Mouse (Mus musculus): ENCODE measurements around the gene Arhgef38. TPM values are rescaled to one million over a fixed set of nuclear protein-coding genes. Genes with fewer than 3 reads are reported as not detected.

Arhgef38 gene
- not detected in 2 replicates for polyA plus RNA-seq (2016; fragmentation: Nextera tagmentation; extraction: Ambion mirVana)

DNA sequence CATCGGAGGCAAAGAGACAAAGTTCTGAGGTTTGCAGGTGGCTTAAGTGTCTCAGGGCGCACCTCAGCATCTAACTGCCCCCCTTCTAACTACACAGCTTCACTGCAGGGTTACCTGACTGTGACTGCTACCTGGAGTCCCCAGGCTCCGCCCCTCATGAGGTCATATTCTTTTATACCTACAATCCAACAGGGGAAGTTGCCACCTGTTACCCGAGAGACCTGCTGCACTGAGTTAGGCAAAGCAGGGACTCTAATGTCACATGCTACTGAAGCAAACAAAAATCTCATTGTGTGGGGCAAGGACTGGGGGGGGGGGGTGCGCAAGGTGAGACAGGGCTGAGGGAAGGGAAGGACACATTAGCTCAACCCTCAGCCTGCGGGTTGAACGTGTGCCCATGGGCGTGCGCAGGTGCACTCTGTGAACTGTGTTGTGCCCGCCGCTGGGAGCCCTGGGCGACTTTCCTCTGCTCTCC, at the start of gene Arhgef38:
Gene Arhgef38 (minus strand): TSS at position 129 of the 475 bp plus-strand sequence.
- Histone ChIP-seq H3K36me3 (no peaks in the 10 kb centered on the region), H3K9ac (replicated peaks) (no peak within 1 kb of the TSS), H3K4me1 (replicated peaks) (peaks cover 13% of the 10 kb centered on the region), H3K4me2 (no peak within 1 kb of the TSS), H3K27ac (no peak within 1 kb of the TSS), H3K9me3 (no peaks in the 10 kb centered on the region), H3K4me3 (replicated peaks) (no peak within 1 kb of the TSS), H3K27me3 (no peaks in the 10 kb centered on the region)
- ATAC-seq (ENCODE audit: insufficient number of reproducible peaks, insufficient read depth, low FRiP score, low TSS enrichment, low read depth): 0 out of 2 replicates have a peak, but pooled peaks have one; percentile 26
- WGBS: 50% methylated on average over 12 of the region's 12 CpGs

DNA sequence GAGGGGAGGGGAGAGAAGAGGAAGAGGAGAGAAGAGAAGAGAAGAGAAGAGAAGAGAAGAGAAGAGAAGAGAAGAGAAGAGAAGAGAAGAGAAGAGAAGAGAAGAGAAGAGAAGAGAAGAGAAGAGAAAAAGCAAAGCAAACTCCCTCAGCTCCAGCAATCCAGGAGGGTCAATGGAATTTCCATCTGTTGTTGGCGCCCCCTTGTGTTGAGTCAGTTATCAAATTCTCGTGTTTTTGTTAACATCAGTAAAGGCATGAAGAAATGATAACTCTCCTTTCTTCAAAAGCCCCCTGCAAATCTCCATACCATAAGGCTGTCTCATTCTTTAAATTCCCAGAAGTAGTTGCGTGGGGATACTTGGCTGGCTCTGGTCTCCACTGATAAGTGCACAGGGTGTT, 37.1 kb upstream of the Arhgef38 start:
- 13% methylated on average over 3 of the region's 3 CpGs for WGBS
- ATAC-seq (ENCODE audit: insufficient number of reproducible peaks, insufficient read depth, low FRiP score, low TSS enrichment, low read depth): no peak
- Histone ChIP-seq H3K9me3 (peaks cover 4% of the 10 kb centered on the region; the same call in 1 of the 2 replicates), H3K4me3 (replicated peaks) (no peak overlapping the region), H3K4me1 (replicated peaks) (no peaks in the 10 kb centered on the region), H3K27me3 (no peaks in the 10 kb centered on the region), H3K4me2 (no peak overlapping the region), H3K27ac (no peak overlapping the region), H3K9ac (replicated peaks) (no peak overlapping the region), H3K36me3 (no peaks in the 10 kb centered on the region)

DNA sequence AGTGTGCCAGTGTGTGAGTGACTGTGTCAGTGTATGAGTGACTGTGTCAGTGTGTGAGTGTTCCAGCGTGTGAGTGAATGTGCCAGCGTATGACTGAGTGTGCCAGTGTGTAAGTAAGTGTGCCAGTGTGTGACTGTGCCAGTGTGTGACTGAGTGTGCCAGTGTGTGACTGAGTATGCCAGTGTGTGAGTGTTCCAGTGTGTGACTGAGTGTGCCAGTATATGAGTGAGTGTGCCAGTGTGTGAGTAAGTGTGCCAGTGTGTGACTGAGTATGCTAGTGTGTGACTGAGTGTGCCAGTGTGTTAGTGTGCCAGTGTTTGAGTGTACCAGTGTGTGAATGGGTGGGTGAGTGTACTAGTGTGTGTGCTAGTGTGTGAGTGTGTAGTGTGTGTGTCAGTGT, 24.1 kb upstream of the Arhgef38 start:
- Histone ChIP-seq H3K27me3 (no peaks in the 10 kb centered on the region), H3K4me2 (no peak overlapping the region), H3K4me1 (replicated peaks) (no peaks in the 10 kb centered on the region), H3K27ac (no peak overlapping the region), H3K36me3 (no peaks in the 10 kb centered on the region), H3K9me3 (no peaks in the 10 kb centered on the region), H3K9ac (replicated peaks) (no peak overlapping the region), H3K4me3 (replicated peaks) (no peak overlapping the region)
- no peak for ATAC-seq (ENCODE audit: insufficient number of reproducible peaks, insufficient read depth, low FRiP score, low TSS enrichment, low read depth)
- WGBS: 100% methylated on average over 2 of the region's 2 CpGs

DNA sequence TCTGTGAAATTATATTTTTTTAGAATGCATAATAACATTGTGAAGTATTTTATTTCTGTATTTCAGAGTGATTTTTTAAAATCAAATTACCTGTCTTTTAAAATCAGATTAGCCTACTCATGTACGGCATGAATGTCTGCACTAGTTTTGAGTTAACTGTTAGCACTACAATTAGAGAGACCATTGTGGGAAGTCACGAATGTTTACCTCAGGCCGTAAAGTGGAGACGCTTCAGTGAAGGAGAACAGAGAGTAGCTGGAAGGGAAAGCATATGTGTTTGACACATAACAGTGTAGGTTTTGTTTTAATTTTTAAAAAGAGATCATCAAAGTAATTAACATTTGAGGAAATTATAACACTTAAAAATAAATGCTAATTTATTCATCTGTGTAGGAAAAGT, 21.1 kb upstream of the Arhgef38 start:
- H3K27me3 ChIP-seq: no peaks in the 10 kb centered on the region
- H3K4me3 ChIP-seq (replicated peaks): no peak overlapping the region
- H3K9me3 ChIP-seq: no peaks in the 10 kb centered on the region
- H3K9ac ChIP-seq (replicated peaks): no peak overlapping the region
- H3K4me2 ChIP-seq: no peak overlapping the region
- no peaks in the 10 kb centered on the region for H3K36me3 ChIP-seq
- WGBS: 60% methylated on average over 4 of the region's 4 CpGs
- ATAC-seq (ENCODE audit: insufficient number of reproducible peaks, insufficient read depth, low FRiP score, low TSS enrichment, low read depth): no peak
- H3K27ac ChIP-seq: no peak overlapping the region
- no peaks in the 10 kb centered on the region for H3K4me1 ChIP-seq (replicated peaks)

DNA sequence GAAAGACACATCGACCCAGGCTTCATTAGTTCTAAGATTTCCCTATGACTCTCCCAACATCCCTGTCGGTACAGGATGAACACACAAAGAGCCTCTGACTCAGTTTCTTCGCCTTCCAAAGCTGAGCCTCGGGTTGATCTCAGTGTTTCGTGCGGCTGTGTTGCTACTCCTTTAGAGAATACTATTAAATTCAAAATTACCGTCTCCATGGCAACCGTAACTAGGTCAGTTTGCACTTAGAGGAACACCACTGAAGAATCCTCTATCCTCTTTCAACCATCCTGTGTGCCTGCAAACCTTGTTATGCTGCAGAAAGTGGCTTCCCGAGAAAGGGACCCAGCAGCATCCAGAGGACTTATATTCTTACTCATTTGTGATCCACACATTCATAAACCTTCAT, 9.3 kb upstream of the Arhgef38 start:
- no peak for ATAC-seq (ENCODE audit: insufficient number of reproducible peaks, insufficient read depth, low FRiP score, low TSS enrichment, low read depth)
- no peak overlapping the region for H3K9ac ChIP-seq (replicated peaks)
- H3K4me2 ChIP-seq: no peak overlapping the region
- 79% methylated on average over 9 of the region's 9 CpGs for WGBS
- no peaks in the 10 kb centered on the region for H3K4me1 ChIP-seq (replicated peaks)
- no peaks in the 10 kb centered on the region for H3K9me3 ChIP-seq
- no peaks in the 10 kb centered on the region for H3K36me3 ChIP-seq
- H3K27ac ChIP-seq: no peak overlapping the region
- H3K27me3 ChIP-seq: no peaks in the 10 kb centered on the region
- no peak overlapping the region for H3K4me3 ChIP-seq (replicated peaks)

DNA sequence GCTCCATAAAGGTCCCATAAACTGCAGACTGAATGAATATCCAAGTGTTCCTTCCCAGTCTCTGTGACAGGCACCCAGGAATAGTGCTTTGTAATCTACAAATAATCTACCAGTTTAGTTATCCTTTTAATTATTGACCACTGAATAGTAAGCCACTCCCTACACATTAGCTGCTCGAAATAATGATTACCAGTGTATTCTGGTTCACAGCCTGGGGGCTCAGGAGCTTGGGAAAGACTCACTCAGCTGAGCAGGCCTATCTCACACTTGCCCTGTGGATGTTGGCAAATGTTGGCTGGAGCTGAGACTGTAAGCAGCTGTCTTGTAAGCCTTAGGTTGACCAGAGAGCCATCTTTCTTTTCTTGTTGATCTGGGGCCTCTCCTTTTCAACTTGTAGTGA, 7.2 kb upstream of the Arhgef38 start:
- WGBS: 74% methylated on average over 1 of the region's 1 CpGs
- H3K4me3 ChIP-seq (replicated peaks): no peak overlapping the region
- H3K9ac ChIP-seq (replicated peaks): no peak overlapping the region
- ATAC-seq (ENCODE audit: insufficient number of reproducible peaks, insufficient read depth, low FRiP score, low TSS enrichment, low read depth): no peak
- H3K27me3 ChIP-seq: no peaks in the 10 kb centered on the region
- H3K4me1 ChIP-seq (replicated peaks): no peaks in the 10 kb centered on the region
- no peak overlapping the region for H3K4me2 ChIP-seq
- H3K9me3 ChIP-seq: no peaks in the 10 kb centered on the region
- H3K27ac ChIP-seq: no peak overlapping the region
- H3K36me3 ChIP-seq: no peaks in the 10 kb centered on the region

DNA sequence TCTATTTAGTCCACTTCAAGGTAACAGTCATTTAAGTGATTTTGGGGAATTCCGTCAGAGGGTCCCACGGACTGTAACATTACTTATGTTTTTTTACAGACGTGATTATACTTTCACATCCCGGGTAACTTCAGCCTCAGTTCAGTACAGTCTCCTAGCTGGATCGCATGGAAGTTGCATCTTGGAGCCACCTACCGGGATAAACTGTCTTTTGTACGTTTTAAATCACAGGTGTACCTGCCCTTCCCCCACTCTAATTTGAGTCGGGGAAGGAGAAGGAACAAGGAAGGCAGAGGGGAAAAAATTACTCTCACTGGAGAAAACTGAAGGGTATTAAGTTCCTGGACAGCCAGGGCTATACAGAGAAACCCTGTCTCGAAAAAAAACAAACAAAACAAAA, 756 bp downstream of the Arhgef38 start:
- peaks cover 13% of the 10 kb centered on the region for H3K4me1 ChIP-seq (replicated peaks)
- no peak overlapping the region for H3K4me3 ChIP-seq (replicated peaks)
- no peak for ATAC-seq (ENCODE audit: insufficient number of reproducible peaks, insufficient read depth, low FRiP score, low TSS enrichment, low read depth)
- no peak overlapping the region for H3K27ac ChIP-seq
- no peak overlapping the region for H3K9ac ChIP-seq (replicated peaks)
- no peaks in the 10 kb centered on the region for H3K27me3 ChIP-seq
- no peaks in the 10 kb centered on the region for H3K9me3 ChIP-seq
- WGBS: 57% methylated on average over 9 of the region's 9 CpGs
- H3K4me2 ChIP-seq: no peak overlapping the region
- no peaks in the 10 kb centered on the region for H3K36me3 ChIP-seq

DNA sequence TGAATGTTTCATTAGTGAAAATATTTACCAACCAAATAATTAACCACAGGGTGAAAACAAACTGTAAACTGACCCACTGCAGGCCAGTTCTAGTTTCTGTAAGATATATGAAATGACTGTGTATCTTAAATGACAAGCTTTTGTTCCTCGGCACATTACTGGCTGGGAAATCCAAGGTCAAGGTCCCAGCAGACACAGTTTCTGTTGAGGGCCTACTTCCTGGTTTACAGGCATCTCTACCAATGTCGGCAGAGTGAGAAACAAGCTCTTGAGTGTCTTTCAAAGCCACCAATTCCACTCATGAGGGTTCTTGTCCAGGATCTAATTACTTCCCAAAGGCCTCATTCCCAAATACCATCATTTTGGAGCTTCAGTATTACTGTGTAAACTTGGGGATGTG, 4.3 kb downstream of the Arhgef38 start:
- Histone ChIP-seq H3K36me3 (no peaks in the 10 kb centered on the region), H3K27me3 (no peaks in the 10 kb centered on the region), H3K4me3 (replicated peaks) (no peak overlapping the region), H3K4me1 (replicated peaks) (peaks cover 9% of the 10 kb centered on the region), H3K27ac (no peak overlapping the region), H3K9me3 (no peaks in the 10 kb centered on the region), H3K4me2 (no peak overlapping the region), H3K9ac (replicated peaks) (no peak overlapping the region)
- 72% methylated on average over 2 of the region's 2 CpGs for WGBS
- ATAC-seq (ENCODE audit: insufficient number of reproducible peaks, insufficient read depth, low FRiP score, low TSS enrichment, low read depth): no peak

DNA sequence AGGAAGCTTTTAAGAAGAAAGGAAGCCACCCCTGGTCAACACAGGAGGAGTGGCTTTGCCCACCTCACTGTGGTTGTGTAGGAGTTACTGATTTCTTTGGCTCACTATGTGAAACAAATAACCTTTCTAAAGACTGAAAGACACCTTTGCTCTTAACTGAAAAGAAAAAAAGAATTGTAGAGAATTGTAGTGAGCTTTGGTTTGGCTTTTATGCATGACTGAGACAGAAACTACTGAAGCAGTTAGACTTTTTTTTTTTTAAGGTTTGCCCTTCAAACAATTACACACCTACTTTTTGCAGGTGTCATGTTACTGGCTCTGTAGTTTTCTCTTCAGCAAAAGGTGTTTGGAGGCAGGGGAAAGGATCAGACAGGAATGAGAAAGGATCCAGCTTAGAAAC, 5.2 kb downstream of the Arhgef38 start:
- Histone ChIP-seq H3K4me1 (replicated peaks) (peaks cover under 1% of the 10 kb centered on the region; the same call in 1 of the 2 replicates), H3K9me3 (no peaks in the 10 kb centered on the region), H3K27me3 (peaks cover 1% of the 10 kb centered on the region; the same call in 1 of the 2 replicates), H3K4me2 (no peak overlapping the region), H3K4me3 (replicated peaks) (no peak overlapping the region), H3K9ac (replicated peaks) (no peak overlapping the region), H3K27ac (no peak overlapping the region), H3K36me3 (no peaks in the 10 kb centered on the region)
- ATAC-seq (ENCODE audit: insufficient number of reproducible peaks, insufficient read depth, low FRiP score, low TSS enrichment, low read depth): no peak

DNA sequence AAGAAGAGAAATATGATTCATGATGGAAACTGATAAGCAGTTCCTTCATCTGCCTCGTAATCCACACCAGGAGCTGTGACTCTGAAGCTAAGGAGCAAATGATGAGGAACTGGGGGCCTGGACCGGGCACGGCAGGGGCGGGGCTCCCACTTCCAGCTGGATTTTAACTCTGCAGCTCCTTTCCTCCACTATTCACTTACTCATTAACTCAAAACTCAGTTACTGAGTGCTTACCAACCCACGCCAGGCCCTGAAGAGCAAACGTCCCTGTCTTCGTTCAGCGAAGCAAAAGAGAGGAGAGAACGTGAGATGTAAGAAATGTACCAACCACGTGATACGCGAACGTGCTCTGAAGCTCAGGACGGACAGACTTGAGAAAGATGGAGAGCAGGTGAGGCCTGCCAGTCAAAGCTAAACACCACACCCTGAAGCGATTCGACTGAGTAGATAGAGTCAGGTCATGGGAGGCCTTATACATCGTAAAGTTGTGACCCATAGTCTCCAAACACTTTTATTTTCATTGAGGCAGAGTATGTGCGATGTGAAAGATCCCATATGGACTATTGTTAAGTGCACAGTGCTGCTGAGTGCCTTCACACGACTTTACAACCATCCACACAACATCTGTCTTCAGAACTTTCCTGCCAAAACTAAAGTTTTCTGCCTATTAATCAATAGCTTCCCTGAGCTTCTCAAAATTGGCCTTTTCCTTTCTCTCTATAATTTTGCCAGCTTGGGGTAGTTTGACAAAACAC, 7.3 kb downstream of the Arhgef38 start:
- H3K4me2 ChIP-seq: no peak overlapping the region
- peaks cover 3% of the 10 kb centered on the region; the same call in 1 of the 2 replicates for H3K27me3 ChIP-seq
- WGBS: 78% methylated on average over 19 of the region's 19 CpGs

DNA sequence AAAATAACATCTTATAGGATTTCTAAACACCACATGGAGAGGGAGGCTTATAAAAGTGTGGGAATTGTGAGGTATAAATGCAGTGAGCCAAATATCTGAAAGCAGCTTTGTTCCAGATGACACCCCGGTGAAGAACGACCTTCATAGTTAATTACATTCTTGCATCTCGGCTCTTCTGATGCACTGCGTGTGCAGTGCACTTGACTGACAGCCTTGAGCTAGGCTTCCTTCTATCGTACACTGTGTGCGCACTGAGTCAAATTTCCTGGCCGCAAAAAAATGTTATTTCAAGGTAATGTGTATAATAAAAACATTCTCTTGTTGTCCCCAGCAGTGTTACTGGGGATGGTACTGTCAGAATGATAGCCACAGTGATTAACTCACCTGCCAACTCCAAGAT, 16.2 kb downstream of the Arhgef38 start:
- H3K27ac ChIP-seq: no peak overlapping the region
- H3K4me1 ChIP-seq (replicated peaks): no peaks in the 10 kb centered on the region
- H3K9me3 ChIP-seq: no peaks in the 10 kb centered on the region
- H3K27me3 ChIP-seq: no peaks in the 10 kb centered on the region
- no peak overlapping the region for H3K4me3 ChIP-seq (replicated peaks)
- no peaks in the 10 kb centered on the region for H3K36me3 ChIP-seq
- no peak overlapping the region for H3K9ac ChIP-seq (replicated peaks)
- no peak overlapping the region for H3K4me2 ChIP-seq
- 84% methylated on average over 7 of the region's 7 CpGs for WGBS
- ATAC-seq (ENCODE audit: insufficient number of reproducible peaks, insufficient read depth, low FRiP score, low TSS enrichment, low read depth): no peak

More for the DNA sequence above, 7.3 kb downstream of the Arhgef38 start:
- Histone ChIP-seq H3K27ac (no peak overlapping the region), H3K4me3 (replicated peaks) (no peak overlapping the region), H3K36me3 (no peaks in the 10 kb centered on the region), H3K4me1 (replicated peaks) (no peaks in the 10 kb centered on the region), H3K9ac (replicated peaks) (no peak overlapping the region), H3K9me3 (no peaks in the 10 kb centered on the region)
- no peak for ATAC-seq (ENCODE audit: insufficient number of reproducible peaks, insufficient read depth, low FRiP score, low TSS enrichment, low read depth)
